Mouse (Mus musculus): ENCODE measurements around the gene Tmem131l.

GRCm38 (mm10) chr3:83902943-83903342, 137.0 kb downstream of the Tmem131l start:
- TF ChIP-seq CTCF (IDR thresholded peaks at IDR 0.05; ENCODE audit: insufficient read depth, low read length) (no peak), POLR2A (IDR thresholded peaks at IDR 0.05; ENCODE audit: borderline replicate concordance, extremely low read depth, low read depth, low read length) (no peak)

All from lung, adult 2 months (tissue).